Mouse (Mus musculus) neural tube, embryonic 13.5 days (tissue): Measurements from ENCODE around the gene Taf6. TPM values are rescaled to one million over a fixed set of nuclear protein-coding genes. Genes with fewer than 3 reads are reported as not detected.

ENCODE experiments used
- ATAC-seq: fragments of 200-750 bp; cut with Nextera tagmentation; 2 replicates; pipeline ENCODE4 v1.8.0; 2017; ENCODE audit warnings: low read depth, mild to moderate bottlenecking, moderate TSS enrichment, moderate library complexity
- H3K27ac ChIP-seq: fragments of 300-500 bp; sonication (generic); replicated peaks from 2 replicates; pipeline ENCODE4 v1.5.1; 2015; ENCODE audit warnings: moderate library complexity, mild to moderate bottlenecking, inconsistent platforms
- H3K27me3 ChIP-seq: fragments of 300-500 bp; sonication (generic); 2 replicates; pipeline ENCODE4 v1.6.1; 2015; ENCODE audit warnings: mild to moderate bottlenecking, inconsistent platforms
- H3K36me3 ChIP-seq: fragments of 300-500 bp; sonication (generic); 2 replicates; pipeline ENCODE4 v1.6.1; 2015; ENCODE audit warnings: mild to moderate bottlenecking, inconsistent platforms
- H3K4me1 ChIP-seq: fragments of 300-500 bp; sonication (generic); replicated peaks from 2 replicates; pipeline ENCODE4 v1.6.1; 2015; ENCODE audit warnings: inconsistent platforms
- H3K4me2 ChIP-seq: fragments of 300-500 bp; sonication (generic); 2 replicates; pipeline ENCODE4 v1.6.1; 2015; ENCODE audit warnings: inconsistent platforms, mild to moderate bottlenecking, moderate library complexity
- H3K4me3 ChIP-seq: fragments of 300-500 bp; sonication (generic); 2 replicates; pipeline ENCODE4 v1.5.1; 2015; ENCODE audit warnings: mild to moderate bottlenecking, inconsistent platforms
- H3K9ac ChIP-seq: fragments of 300-500 bp; sonication (generic); 2 replicates; pipeline ENCODE4 v1.6.1; 2015; ENCODE audit warnings: moderate library complexity, mild to moderate bottlenecking, inconsistent platforms
- H3K9me3 ChIP-seq: fragments of 300-500 bp; sonication (generic); 2 replicates; pipeline ENCODE4 v1.6.1; 2016; ENCODE audit warnings: inconsistent platforms
- WGBS: fragments of 180-500 bp; shearing (Covaris S2); methylation state at CpG from one replicate; pipeline ENCODE4 v1.1.7; 2015; 5-methylcytosine and 5-hydroxymethylcytosine counted together
- polyA plus RNA-seq: library from polyadenylated mRNA; unstranded; fragments of >200 nt; fragmentation: Nextera tagmentation; extraction: Ambion mirVana; gene quantifications from 2 replicates; pipeline ENCODE4 v1.2.1, GENCODE M21; 2015

The Taf6 gene
- polyA plus RNA-seq, 1 experiment from 2014 or later, result 81.7 TPM

- 66% methylated on average over 10 of the region's 10 CpGs for WGBS
- Histone ChIP-seq H3K4me3 (no peak overlapping the region), H3K27ac (no peak overlapping the region), H3K9ac (no peak overlapping the region), H3K9me3 (no peaks in the 10 kb centered on the region), H3K36me3 (peaks cover 64% of the 10 kb centered on the region), H3K4me2 (no peak overlapping the region), H3K4me1 (peaks cover 22% of the 10 kb centered on the region), H3K27me3 (no peaks in the 10 kb centered on the region)
- ATAC-seq, result no peak
Observed at GRCm38 (mm10) chr5:138163610-138164009, 23.6 kb downstream of the Taf6 start.

DNA sequence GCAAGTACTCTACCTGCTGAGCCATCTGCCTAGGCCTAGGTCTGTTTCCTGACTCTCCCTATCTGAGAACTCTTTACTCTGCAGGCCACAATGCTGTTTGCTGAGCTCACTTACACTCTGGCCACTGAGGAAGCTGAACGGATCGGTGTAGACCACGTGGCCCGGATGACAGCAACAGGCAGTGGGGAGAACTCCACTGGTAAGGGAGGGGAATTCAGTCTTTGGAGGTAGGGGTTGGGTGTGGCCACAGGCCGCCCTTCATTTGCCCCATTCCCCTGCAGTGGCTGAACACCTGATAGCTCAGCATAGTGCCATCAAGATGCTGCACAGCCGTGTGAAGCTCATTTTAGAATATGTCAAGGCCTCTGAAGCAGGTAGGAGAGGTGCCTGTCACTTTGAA, 24.2 kb downstream of the Taf6 start:
- Histone ChIP-seq H3K4me1 (peaks cover 22% of the 10 kb centered on the region), H3K9ac (no peak overlapping the region), H3K36me3 (peaks cover 59% of the 10 kb centered on the region), H3K4me2 (no peak overlapping the region), H3K27ac (no peak overlapping the region), H3K27me3 (no peaks in the 10 kb centered on the region), H3K4me3 (no peak overlapping the region), H3K9me3 (no peaks in the 10 kb centered on the region)
- ATAC-seq, result no peak
- WGBS, result 77% methylated on average over 6 of the region's 6 CpGs

DNA sequence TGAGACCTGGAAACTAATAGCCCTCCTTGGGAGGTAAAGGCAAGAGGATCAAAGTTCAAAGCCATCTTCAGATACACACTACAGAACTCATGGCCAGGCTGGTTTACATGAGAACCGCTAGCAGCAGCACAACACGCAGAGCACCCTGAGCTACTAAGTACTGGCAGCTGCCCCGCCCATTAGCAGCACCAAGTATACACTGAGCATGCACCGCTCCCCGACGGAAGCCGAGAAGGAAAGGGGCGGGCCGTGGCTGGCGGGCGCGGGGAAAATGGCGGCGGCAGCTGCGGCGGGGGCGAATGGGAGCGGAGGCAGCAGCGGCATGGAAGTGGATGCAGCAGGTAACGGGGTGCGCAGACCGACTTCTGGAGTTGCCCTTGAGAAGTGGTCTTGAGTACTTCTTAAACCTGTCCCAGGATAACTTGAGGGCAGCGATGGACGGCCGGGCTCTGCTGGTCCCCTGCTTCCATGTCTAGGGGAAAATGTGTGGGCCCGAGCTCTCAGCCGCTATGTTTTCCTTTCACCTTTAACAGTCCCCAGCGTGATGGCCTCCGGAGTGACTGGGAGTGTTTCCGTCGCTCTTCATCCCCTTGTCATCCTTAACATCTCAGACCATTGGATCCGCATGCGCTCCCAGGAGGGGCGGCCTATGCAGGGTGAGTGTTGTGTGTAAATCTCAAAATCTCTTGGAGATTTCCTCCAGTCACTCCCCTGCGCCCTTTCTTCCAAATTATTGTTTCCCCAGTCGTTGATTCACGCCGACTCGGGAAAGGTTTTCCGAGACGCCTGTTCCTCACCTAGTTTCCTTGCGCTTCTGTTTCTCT, 26.2 kb downstream of the Taf6 start, which contains the start of gene Cops6:
Gene Cops6 (plus strand): TSS at position 230 of the 824 bp plus-strand sequence.
- ATAC-seq, result peak; percentile 97
- H3K27me3 ChIP-seq, result no peaks in the 10 kb centered on the region
- H3K36me3 ChIP-seq, result peaks cover 39% of the 10 kb centered on the region
- H3K9me3 ChIP-seq, result no peaks in the 10 kb centered on the region
- H3K4me3 ChIP-seq, result peak within 1 kb of the TSS; percentile 59
- H3K9ac ChIP-seq, result peak within 1 kb of the TSS; percentile 76
- H3K27ac ChIP-seq, result peak within 1 kb of the TSS; percentile 30
- peaks cover 18% of the 10 kb centered on the region for H3K4me1 ChIP-seq
- WGBS, result under 1% methylated on average over 42 of the region's 42 CpGs
- peak within 1 kb of the TSS; percentile 76 for H3K4me2 ChIP-seq

DNA sequence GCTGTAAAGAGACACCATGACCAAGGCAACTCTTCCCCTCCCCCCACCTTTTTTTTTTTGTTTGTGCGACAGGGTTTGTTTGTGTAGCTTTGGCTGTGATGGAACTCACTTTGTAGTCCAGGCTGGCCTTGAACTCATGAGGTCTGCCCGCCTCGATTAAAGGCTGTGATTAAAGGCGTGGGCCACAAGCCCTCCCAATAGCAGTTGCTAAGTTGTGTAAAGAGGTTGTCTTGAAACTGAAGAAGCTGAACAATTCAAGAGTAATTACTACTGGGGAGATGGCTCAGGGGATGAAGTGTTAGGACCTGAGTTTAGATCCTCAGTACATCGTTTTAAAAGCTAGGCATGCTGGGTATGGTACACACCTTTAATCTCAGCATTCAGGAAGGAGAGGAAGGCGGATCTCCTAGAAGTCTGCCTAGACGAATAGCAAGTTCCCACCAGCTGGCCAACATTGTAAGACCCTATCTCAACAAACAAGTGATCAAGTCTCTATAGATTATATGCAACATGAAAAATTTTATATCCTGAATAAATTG, 27.0 kb downstream of the Taf6 start:
- Histone ChIP-seq H3K9me3 (no peaks in the 10 kb centered on the region), H3K4me1 (peaks cover 18% of the 10 kb centered on the region), H3K36me3 (peaks cover 31% of the 10 kb centered on the region), H3K27me3 (no peaks in the 10 kb centered on the region), H3K27ac (peak overlapping the region; percentile 30), H3K4me3 (peak overlapping the region; percentile 59), H3K9ac (peak overlapping the region; percentile 76; the same call in 1 of the 2 replicates), H3K4me2 (peak overlapping the region; percentile 76)
- ATAC-seq, result 0 out of 2 replicates have a peak, but pooled peaks have one; percentile 2
- 69% methylated on average over 7 of the region's 7 CpGs for WGBS

DNA sequence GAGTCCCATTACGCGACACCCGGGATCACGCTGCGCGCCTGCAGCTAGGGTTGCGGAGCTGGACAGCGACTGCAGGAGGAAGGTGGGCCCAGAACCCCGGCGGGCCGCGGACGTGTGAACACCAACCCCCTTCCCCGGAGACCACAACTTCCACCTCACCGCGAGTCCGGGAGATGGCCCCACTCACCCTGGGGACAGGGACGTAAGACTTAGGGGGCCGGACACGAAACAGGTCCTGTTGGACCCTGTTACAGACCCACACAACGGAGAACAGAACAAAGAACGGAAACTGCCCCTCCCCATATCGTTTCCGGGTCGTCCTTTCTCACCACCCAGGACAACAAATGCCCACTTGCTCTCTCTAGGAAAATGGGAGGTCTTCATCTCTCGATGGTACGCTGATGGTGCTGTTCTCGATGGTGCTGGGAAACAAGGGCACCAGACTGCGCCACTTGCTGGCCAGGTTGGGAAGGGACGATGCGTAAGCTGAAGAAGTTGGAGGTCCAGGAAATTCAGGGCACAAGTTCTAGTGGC, 31.7 kb downstream of the Taf6 start, which contains the start of gene Zfp113:
Gene Zfp113 (minus strand): TSS at position 302 of the 534 bp plus-strand sequence.
- peak within 1 kb of the TSS; percentile 88 for H3K4me2 ChIP-seq
- H3K4me1 ChIP-seq, result peaks cover 18% of the 10 kb centered on the region
- peak; percentile 98 for ATAC-seq
- H3K36me3 ChIP-seq, result peaks cover 29% of the 10 kb centered on the region
- no peaks in the 10 kb centered on the region for H3K9me3 ChIP-seq
- 0% methylated on average over 31 of the region's 31 CpGs for WGBS
- peak within 1 kb of the TSS; percentile 93 for H3K9ac ChIP-seq
- H3K27ac ChIP-seq, result peak within 1 kb of the TSS; percentile 98
- H3K4me3 ChIP-seq, result peak within 1 kb of the TSS; percentile 66
- H3K27me3 ChIP-seq, result no peaks in the 10 kb centered on the region

DNA sequence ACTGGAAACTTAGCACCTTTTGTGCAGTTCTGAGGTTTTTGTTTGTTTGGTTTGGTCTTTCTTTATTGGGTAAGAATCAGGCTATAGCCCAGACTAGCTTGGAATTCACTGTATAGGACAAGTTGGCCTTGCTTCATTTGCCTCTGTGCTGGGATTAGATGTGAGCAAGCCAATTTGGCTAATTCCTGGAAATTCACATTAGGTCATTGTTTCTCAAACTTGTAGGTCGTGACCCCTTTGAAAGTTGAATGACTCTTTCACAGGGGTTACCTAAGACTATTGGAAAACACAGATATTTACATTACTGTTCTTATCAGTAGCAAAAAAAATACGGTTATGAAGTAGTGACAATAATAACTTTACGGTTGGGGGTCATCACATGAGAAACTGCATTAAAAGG, 32.9 kb downstream of the Taf6 start:
- peak overlapping the region; percentile 88 for H3K4me2 ChIP-seq
- ATAC-seq, result no peak
- peaks cover 15% of the 10 kb centered on the region for H3K4me1 ChIP-seq
- H3K4me3 ChIP-seq, result peak overlapping the region; percentile 66
- peaks cover 34% of the 10 kb centered on the region for H3K36me3 ChIP-seq
- H3K9ac ChIP-seq, result peak overlapping the region; percentile 93
- H3K27ac ChIP-seq, result peak overlapping the region; percentile 98
- WGBS, result 86% methylated on average over 3 of the region's 3 CpGs
- H3K27me3 ChIP-seq, result no peaks in the 10 kb centered on the region
- H3K9me3 ChIP-seq, result no peaks in the 10 kb centered on the region

DNA sequence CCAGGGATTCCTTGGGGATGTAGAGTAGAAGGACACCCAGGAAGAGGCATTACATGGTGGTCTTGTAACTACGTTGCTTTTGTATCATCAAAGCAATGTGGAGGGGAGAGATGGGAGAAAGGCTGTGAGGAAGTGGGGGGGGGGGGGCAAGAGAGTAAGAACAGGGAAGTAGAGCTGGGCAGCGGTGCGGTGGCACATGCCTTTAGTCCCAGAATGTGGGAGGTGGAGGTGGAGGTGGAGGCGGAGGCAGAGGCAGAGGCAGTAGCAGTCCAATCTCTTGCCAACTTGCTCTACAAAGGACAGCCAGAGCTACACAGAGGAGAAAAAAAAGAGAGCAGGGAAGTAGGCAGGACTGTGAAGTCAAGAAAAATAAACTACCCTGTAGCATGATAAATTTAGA, 48.7 kb downstream of the Taf6 start:
- no peak for ATAC-seq
- Histone ChIP-seq H3K27ac (no peak overlapping the region), H3K4me3 (no peak overlapping the region), H3K27me3 (no peaks in the 10 kb centered on the region), H3K4me2 (no peak overlapping the region), H3K9me3 (no peaks in the 10 kb centered on the region), H3K4me1 (no peaks in the 10 kb centered on the region), H3K9ac (no peak overlapping the region), H3K36me3 (peaks cover 48% of the 10 kb centered on the region)
- WGBS, result 70% methylated on average over 4 of the region's 4 CpGs

- H3K9me3 ChIP-seq, result no peaks in the 10 kb centered on the region
- peaks cover 48% of the 10 kb centered on the region for H3K36me3 ChIP-seq
- no peak overlapping the region for H3K4me3 ChIP-seq
- WGBS, result 67% methylated on average over 8 of the region's 8 CpGs
- no peaks in the 10 kb centered on the region for H3K27me3 ChIP-seq
- no peak overlapping the region for H3K9ac ChIP-seq
- no peaks in the 10 kb centered on the region for H3K4me1 ChIP-seq
- no peak overlapping the region for H3K27ac ChIP-seq
- ATAC-seq, result peak; percentile 71
- H3K4me2 ChIP-seq, result no peak overlapping the region
Observed at GRCm38 (mm10) chr5:138137935-138138549, 49.2 kb downstream of the Taf6 start.

- H3K4me2 ChIP-seq, result no peak overlapping the region
- no peaks in the 10 kb centered on the region for H3K27me3 ChIP-seq
- H3K9ac ChIP-seq, result no peak overlapping the region
- 94% methylated on average over 4 of the region's 4 CpGs for WGBS
- no peak overlapping the region for H3K27ac ChIP-seq
- ATAC-seq, result no peak
- no peaks in the 10 kb centered on the region for H3K4me1 ChIP-seq
- H3K4me3 ChIP-seq, result no peak overlapping the region
- H3K36me3 ChIP-seq, result peaks cover 51% of the 10 kb centered on the region
- no peaks in the 10 kb centered on the region for H3K9me3 ChIP-seq
Observed at GRCm38 (mm10) chr5:138137257-138137656, 50.0 kb downstream of the Taf6 start.

DNA sequence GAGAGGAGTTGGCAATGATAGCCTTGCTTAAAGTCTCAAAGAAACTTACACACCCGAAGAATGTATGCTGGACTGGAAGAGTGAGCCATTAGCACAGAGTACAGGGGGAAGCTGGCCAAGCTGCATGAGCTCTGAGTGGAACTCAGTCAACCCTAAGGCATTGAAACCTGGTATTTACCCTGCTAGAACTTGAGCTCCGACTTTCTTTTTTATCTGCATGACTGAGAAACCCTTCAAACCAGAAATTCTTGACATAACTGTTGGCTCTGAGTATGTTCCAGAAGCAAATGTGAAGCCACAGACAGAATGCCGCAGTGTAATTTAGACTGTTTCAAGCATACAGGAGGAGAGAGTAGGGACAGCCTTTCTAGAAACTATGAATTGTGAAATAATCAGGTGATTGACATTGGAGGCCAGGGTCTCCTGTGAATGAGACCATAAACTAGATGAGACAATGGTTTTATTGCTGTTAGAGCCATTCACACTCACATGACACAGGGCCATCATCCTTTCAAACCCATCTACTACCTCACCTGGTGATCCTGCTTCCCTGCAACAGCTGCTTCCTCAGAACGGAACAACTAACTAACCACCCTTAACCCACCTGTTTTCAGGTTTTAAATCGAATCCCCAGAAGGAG, 54.7 kb downstream of the Taf6 start:
- WGBS, result 69% methylated on average over 5 of the region's 5 CpGs
- H3K36me3 ChIP-seq, result peaks cover 81% of the 10 kb centered on the region
- H3K4me1 ChIP-seq, result no peaks in the 10 kb centered on the region
- ATAC-seq, result no peak
- no peaks in the 10 kb centered on the region for H3K9me3 ChIP-seq
- no peaks in the 10 kb centered on the region for H3K27me3 ChIP-seq
- no peak overlapping the region for H3K4me2 ChIP-seq
- no peak overlapping the region for H3K9ac ChIP-seq
- H3K27ac ChIP-seq, result no peak overlapping the region
- no peak overlapping the region for H3K4me3 ChIP-seq
